Mouse (Mus musculus) forebrain, embryonic 16.5 days (tissue): Measurements from ENCODE around the gene Mrgpre. TPM values are rescaled to one million over a fixed set of nuclear protein-coding genes. Genes with fewer than 3 reads are reported as not detected.

ENCODE experiments used
- ATAC-seq: fragments of 200-750 bp; cut with Nextera tagmentation; 2 replicates; pipeline ENCODE4 v1.8.0; 2017; ENCODE audit warnings: mild to moderate bottlenecking, moderate library complexity
- H3K27ac ChIP-seq: fragments of 300-500 bp; sonication (generic); 2 replicates; pipeline ENCODE4 v1.5.1; 2014; ENCODE audit warnings: low read length, control low read depth
- H3K27me3 ChIP-seq: fragments of 300-500 bp; sonication (generic); replicated peaks from 2 replicates; pipeline ENCODE4 v1.6.1; 2014; ENCODE audit warnings: low read length; ENCODE audit not compliant: control insufficient read depth, insufficient read depth
- H3K36me3 ChIP-seq: fragments of 300-500 bp; sonication (generic); 2 replicates; pipeline ENCODE4 v1.6.1; 2014; ENCODE audit not compliant: control insufficient read depth, insufficient read depth
- H3K4me1 ChIP-seq: fragments of 300-500 bp; sonication (generic); replicated peaks from 2 replicates; pipeline ENCODE4 v1.6.1; 2014; ENCODE audit warnings: low read length; ENCODE audit not compliant: control insufficient read depth, insufficient read depth
- H3K4me2 ChIP-seq: fragments of 300-500 bp; sonication (generic); 2 replicates; pipeline ENCODE4 v1.6.1; 2014; ENCODE audit warnings: mild to moderate bottlenecking, low read length, control low read depth
- H3K4me3 ChIP-seq: fragments of 300-500 bp; sonication (generic); replicated peaks from 2 replicates; pipeline ENCODE4 v1.5.1; 2014; ENCODE audit warnings: mild to moderate bottlenecking, low read length, control low read depth
- H3K9ac ChIP-seq: fragments of 300-500 bp; sonication (generic); replicated peaks from 2 replicates; pipeline ENCODE4 v1.6.1; 2014; ENCODE audit warnings: low read depth, low read length, control low read depth
- H3K9me3 ChIP-seq: fragments of 300-500 bp; sonication (generic); 2 replicates; pipeline ENCODE4 v1.6.1; 2016; ENCODE audit warnings: low read length; ENCODE audit not compliant: control insufficient read depth
- WGBS: fragments of 180-500 bp; shearing (Covaris S2); extraction: QIAGEN DNeasy Blood & Tissue Kit; methylation state at CpG from one replicate; pipeline ENCODE4 v1.1.7; 2014; 5-methylcytosine and 5-hydroxymethylcytosine counted together
- polyA plus RNA-seq: library from polyadenylated mRNA; unstranded; fragments of >200 nt; fragmentation: Nextera tagmentation; extraction: Ambion mirVana; gene quantifications from 2 replicates; pipeline ENCODE4 v1.2.1, GENCODE M21; 2015

Mrgpre gene
- polyA plus RNA-seq, 1 experiment from 2014 or later: 5.8 TPM

- no peak overlapping the region for H3K9ac ChIP-seq
- no peaks in the 10 kb centered on the region for H3K36me3 ChIP-seq
- ATAC-seq: no peak
- peaks cover 15% of the 10 kb centered on the region for H3K4me1 ChIP-seq
- peaks cover 6% of the 10 kb centered on the region; the same call in 1 of the 2 replicates for H3K27me3 ChIP-seq
- no peak overlapping the region for H3K27ac ChIP-seq
- no peaks in the 10 kb centered on the region for H3K9me3 ChIP-seq
- H3K4me3 ChIP-seq: no peak overlapping the region
- whole genome bisulfite sequencing: 63% methylated on average over 1 of the region's 1 CpGs
- no peak overlapping the region for H3K4me2 ChIP-seq
Measured at GRCm38 (mm10) chr7:143751380-143751779, 32.9 kb downstream of the Mrgpre start.

- no peak; the same call in 1 of the 2 replicates for ATAC-seq
- H3K9ac ChIP-seq: no peak overlapping the region
- no peak overlapping the region for H3K27ac ChIP-seq
- no peaks in the 10 kb centered on the region for H3K36me3 ChIP-seq
- no peak overlapping the region for H3K4me3 ChIP-seq
- no peaks in the 10 kb centered on the region for H3K9me3 ChIP-seq
- 58% methylated on average over 3 of the region's 3 CpGs for WGBS
- H3K27me3 ChIP-seq: no peaks in the 10 kb centered on the region
- no peak overlapping the region for H3K4me2 ChIP-seq
- H3K4me1 ChIP-seq: peaks cover 15% of the 10 kb centered on the region
Measured at GRCm38 (mm10) chr7:143749045-143749444, 35.3 kb downstream of the Mrgpre start.

GRCm38 (mm10) chr7:143748041-143748868, 36.0 kb downstream of the Mrgpre start:
- Histone ChIP-seq H3K9me3 (no peaks in the 10 kb centered on the region), H3K9ac (peak overlapping the region; percentile 39), H3K4me3 (peak overlapping the region; percentile 13), H3K4me1 (peaks cover 15% of the 10 kb centered on the region), H3K27ac (peak overlapping the region; percentile 67), H3K4me2 (peak overlapping the region; percentile 40), H3K36me3 (no peaks in the 10 kb centered on the region), H3K27me3 (no peaks in the 10 kb centered on the region)
- ATAC-seq: peak; percentile 94
- WGBS: under 1% methylated on average over 16 of the region's 16 CpGs

GRCm38 (mm10) chr7:143740653-143741052, 43.6 kb downstream of the Mrgpre start:
- peak overlapping the region; percentile 85 for H3K4me3 ChIP-seq
- 22% methylated on average over 2 of the region's 2 CpGs for WGBS
- H3K4me1 ChIP-seq: peaks cover 26% of the 10 kb centered on the region
- peak; percentile 2; the same call in 1 of the 2 replicates for ATAC-seq
- peak overlapping the region; percentile 80 for H3K4me2 ChIP-seq
- no peaks in the 10 kb centered on the region for H3K27me3 ChIP-seq
- H3K27ac ChIP-seq: no peak overlapping the region
- H3K9ac ChIP-seq: peak overlapping the region; percentile 93
- no peaks in the 10 kb centered on the region for H3K9me3 ChIP-seq
- H3K36me3 ChIP-seq: no peaks in the 10 kb centered on the region

- H3K4me3 ChIP-seq: peak overlapping the region; percentile 85
- 4% methylated on average over 37 of the region's 38 CpGs for WGBS
- H3K27ac ChIP-seq: peak overlapping the region; percentile 69
- peaks cover 26% of the 10 kb centered on the region for H3K4me1 ChIP-seq
- peak overlapping the region; percentile 93 for H3K9ac ChIP-seq
- no peaks in the 10 kb centered on the region for H3K27me3 ChIP-seq
- peak overlapping the region; percentile 80 for H3K4me2 ChIP-seq
- H3K36me3 ChIP-seq: no peaks in the 10 kb centered on the region
- H3K9me3 ChIP-seq: no peaks in the 10 kb centered on the region
- ATAC-seq: peak; percentile 94
Measured at GRCm38 (mm10) chr7:143739511-143740461, 44.5 kb downstream of the Mrgpre start.

GRCm38 (mm10) chr7:143738601-143739006, 45.7 kb downstream of the Mrgpre start:
- peak overlapping the region; percentile 80 for H3K4me2 ChIP-seq
- H3K4me3 ChIP-seq: peak overlapping the region; percentile 85
- H3K36me3 ChIP-seq: no peaks in the 10 kb centered on the region
- H3K9me3 ChIP-seq: no peaks in the 10 kb centered on the region
- 19% methylated on average over 5 of the region's 5 CpGs for WGBS
- H3K27ac ChIP-seq: peak overlapping the region; percentile 62
- ATAC-seq: peak; percentile 43
- H3K9ac ChIP-seq: peak overlapping the region; percentile 93
- no peaks in the 10 kb centered on the region for H3K27me3 ChIP-seq
- peaks cover 26% of the 10 kb centered on the region for H3K4me1 ChIP-seq

GRCm38 (mm10) chr7:143738194-143738593, 46.1 kb downstream of the Mrgpre start:
- peak; percentile 29 for ATAC-seq
- no peaks in the 10 kb centered on the region for H3K27me3 ChIP-seq
- H3K4me1 ChIP-seq: peaks cover 26% of the 10 kb centered on the region
- H3K9me3 ChIP-seq: no peaks in the 10 kb centered on the region
- H3K27ac ChIP-seq: peak overlapping the region; percentile 62
- peak overlapping the region; percentile 85 for H3K4me3 ChIP-seq
- 51% methylated on average over 6 of the region's 6 CpGs for WGBS
- peak overlapping the region; percentile 80 for H3K4me2 ChIP-seq
- H3K9ac ChIP-seq: peak overlapping the region; percentile 93
- no peaks in the 10 kb centered on the region for H3K36me3 ChIP-seq

- ATAC-seq: no peak
- no peaks in the 10 kb centered on the region for H3K9me3 ChIP-seq
- peaks cover 14% of the 10 kb centered on the region for H3K4me1 ChIP-seq
- no peaks in the 10 kb centered on the region for H3K36me3 ChIP-seq
- H3K27me3 ChIP-seq: no peaks in the 10 kb centered on the region
- H3K27ac ChIP-seq: no peak overlapping the region
- no peak overlapping the region for H3K4me3 ChIP-seq
- H3K4me2 ChIP-seq: no peak overlapping the region
- 88% methylated on average over 4 of the region's 4 CpGs for WGBS
- no peak overlapping the region for H3K9ac ChIP-seq
Measured at GRCm38 (mm10) chr7:143733746-143734145, 50.6 kb downstream of the Mrgpre start.

- Histone ChIP-seq H3K4me1 (no peaks in the 10 kb centered on the region), H3K9me3 (no peaks in the 10 kb centered on the region), H3K27me3 (no peaks in the 10 kb centered on the region), H3K9ac (no peak overlapping the region), H3K36me3 (no peaks in the 10 kb centered on the region), H3K27ac (no peak overlapping the region), H3K4me3 (no peak overlapping the region), H3K4me2 (no peak overlapping the region)
- ATAC-seq: no peak
- WGBS: 84% methylated on average over 10 of the region's 10 CpGs
Measured at GRCm38 (mm10) chr7:143729886-143730285, 54.4 kb downstream of the Mrgpre start.
